Mouse (Mus musculus): Measurements from ENCODE around the gene Osbpl9. TPM values are rescaled to one million over a fixed set of nuclear protein-coding genes. Genes with fewer than 3 reads are reported as not detected.

Gene Osbpl9
- polyA plus RNA-seq, 1 experiment from 2014 or later: 87.4 TPM

- in situ Hi-C loops (cut with MboI; ENCODE audit: low pct_unique_long_range_greater_than_20kb): no loop called here
- CTCF ChIA-PET: interaction anchor here (1.9 kb wide), 1 partner anchor 14 kb away, joined by 5 read pairs; no protein-coding TSS in a partner anchor
- DNase-seq (ENCODE audit: low read depth, low spot score) (no peak), ATAC-seq (no peak)
- POLR2A ChIA-PET: no interaction called here
- no peaks in the 10 kb centered on the region for H3K27me3 ChIP-seq
- no peak for TF ChIP-seq CTCF (IDR thresholded peaks at IDR 0.05)
Measured at GRCm38 (mm10) chr4:109134955-109135354, 67.1 kb downstream of the Osbpl9 start.

DNA sequence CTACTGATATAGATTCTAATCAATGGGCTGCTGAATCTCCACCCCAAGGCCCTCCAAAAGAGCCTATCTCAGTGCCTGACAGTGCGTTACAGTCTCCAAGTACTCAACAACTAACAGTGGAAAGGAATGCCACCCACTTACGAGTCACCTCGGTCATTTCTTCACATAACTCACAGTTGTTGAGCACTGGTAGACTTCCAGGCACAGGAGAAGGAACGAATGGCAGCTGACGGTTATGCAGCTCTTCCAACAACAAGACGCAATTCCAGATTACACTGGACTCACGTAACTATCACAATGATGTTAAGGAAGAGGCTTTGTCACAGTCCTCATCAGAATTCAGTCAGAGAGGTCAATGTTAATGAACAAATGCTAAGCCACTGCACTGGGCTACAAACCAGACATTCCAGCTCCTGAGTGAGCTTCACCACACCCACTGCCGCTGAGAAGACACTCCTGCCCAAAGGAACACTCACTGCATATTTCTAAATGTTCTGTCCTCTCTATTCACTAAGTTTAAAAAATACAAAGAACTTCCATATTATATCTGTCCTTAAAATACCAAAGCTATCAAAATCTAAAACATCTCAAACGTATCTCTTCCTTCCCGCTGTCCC, 70.7 kb downstream of the Osbpl9 start:
- no peak for TF ChIP-seq CTCF (IDR thresholded peaks at IDR 0.05)
- in situ Hi-C loops (cut with MboI; ENCODE audit: low pct_unique_long_range_greater_than_20kb): no loop called here
- no peaks in the 10 kb centered on the region for H3K27me3 ChIP-seq
- DNase-seq (ENCODE audit: low read depth, low spot score) (no peak), ATAC-seq (no peak)
- POLR2A ChIA-PET: interaction anchor here (0.5 kb wide), 1 partner anchor 77 kb away, joined by 3 read pairs; no protein-coding TSS in a partner anchor
- CTCF ChIA-PET: interaction anchor here (2.5 kb wide), 1 partner anchor 15 kb away, joined by 6 read pairs; no protein-coding TSS in a partner anchor

DNA sequence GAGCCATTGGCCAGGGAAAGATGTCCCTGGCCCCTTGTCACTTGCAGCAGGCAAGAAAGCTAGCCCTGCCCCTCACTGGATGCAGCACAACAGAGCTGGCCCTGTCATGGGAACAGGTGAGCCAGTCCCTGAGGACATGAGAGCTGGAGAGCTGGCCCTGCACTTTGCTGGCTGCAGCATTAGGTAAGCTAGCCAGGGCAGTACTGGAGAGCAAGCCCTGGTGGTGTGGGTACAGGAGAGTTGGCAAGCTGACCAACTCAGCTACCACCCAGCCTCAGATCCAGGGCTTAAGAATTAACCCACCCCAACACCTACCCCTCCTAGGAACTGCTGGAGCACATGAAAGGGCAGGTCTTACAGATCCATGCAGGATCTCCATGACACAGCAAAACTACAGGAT, 73.1 kb downstream of the Osbpl9 start:
- no peaks in the 10 kb centered on the region for H3K27me3 ChIP-seq
- CTCF ChIA-PET: interaction anchor here (1.2 to 1.3 kb wide), 2 partner anchors 10 to 36 kb away, joined by 3 read pairs; no protein-coding TSS in a partner anchor
- DNase-seq (ENCODE audit: low read depth, low spot score) (no peak), ATAC-seq (no peak)
- no peak for TF ChIP-seq CTCF (IDR thresholded peaks at IDR 0.05)
- in situ Hi-C loops (cut with MboI; ENCODE audit: low pct_unique_long_range_greater_than_20kb): no loop called here
- POLR2A ChIA-PET: no interaction called here

DNA sequence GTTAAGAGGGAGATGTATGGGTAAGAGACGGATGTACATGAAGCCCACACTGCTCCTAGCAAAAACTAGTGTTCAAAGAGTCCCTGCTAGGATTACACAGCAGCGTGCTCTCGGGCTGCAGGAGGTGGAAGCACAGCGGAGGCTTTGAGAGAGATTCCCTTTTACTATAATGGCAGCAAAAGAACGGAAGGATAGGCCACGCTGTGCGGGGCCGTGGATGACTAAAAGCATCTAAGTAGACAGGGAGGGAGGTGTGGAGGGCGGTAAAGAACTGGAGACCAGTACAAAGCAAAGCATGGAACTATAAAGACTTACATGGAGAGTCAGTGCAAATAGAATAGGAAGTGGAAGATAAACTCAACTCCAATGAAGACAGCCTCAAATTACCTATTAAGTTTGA, 74.1 kb downstream of the Osbpl9 start:
- CTCF ChIA-PET: interaction anchor here (1.3 to 2.0 kb wide), 2 partner anchors 19 to 37 kb away, joined by 3 to 5 read pairs; no protein-coding TSS in a partner anchor
- H3K27me3 ChIP-seq: no peaks in the 10 kb centered on the region
- DNase-seq (ENCODE audit: low read depth, low spot score) (no peak), ATAC-seq (no peak)
- POLR2A ChIA-PET: no interaction called here
- TF ChIP-seq CTCF (IDR thresholded peaks at IDR 0.05): no peak
- in situ Hi-C loops (cut with MboI; ENCODE audit: low pct_unique_long_range_greater_than_20kb): no loop called here

DNA sequence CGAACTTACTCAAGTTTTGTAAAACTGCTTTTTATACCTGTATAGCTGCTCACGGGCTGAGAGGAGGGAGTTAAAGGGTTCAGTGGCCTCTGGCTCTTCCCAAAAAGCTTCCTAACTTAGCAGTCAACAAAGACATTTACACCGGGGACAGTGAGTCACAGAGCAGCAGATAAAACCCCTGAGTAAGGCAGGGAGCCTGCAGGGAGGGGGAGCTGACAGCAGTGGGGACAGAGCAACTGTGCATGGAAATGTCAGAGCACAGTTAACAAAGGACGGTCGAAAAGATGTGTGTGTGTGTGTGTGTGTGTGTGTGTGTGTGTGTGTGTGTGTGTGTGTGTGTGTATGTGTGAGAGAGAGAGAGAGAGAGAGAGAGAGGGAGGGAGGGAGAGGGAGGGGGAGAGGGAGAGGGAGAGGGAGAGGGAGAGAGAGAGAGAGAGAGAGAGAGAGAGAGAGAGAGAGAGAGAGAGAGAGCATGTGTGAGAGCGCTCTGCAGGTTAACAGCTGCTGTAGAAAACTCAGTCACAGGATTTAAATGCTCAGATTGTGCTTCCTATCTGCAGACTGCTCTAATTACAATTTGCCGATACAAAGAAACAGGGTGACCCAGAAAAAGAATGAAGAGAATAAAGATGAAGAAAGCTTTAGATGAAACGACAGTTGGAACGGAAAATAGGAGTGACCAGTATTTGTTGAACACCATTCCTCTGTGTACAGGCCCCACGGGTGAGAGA, 75.1 kb downstream of the Osbpl9 start:
- POLR2A ChIA-PET: interaction anchor here (0.7 to 1.2 kb wide), 2 partner anchors 22 to 28 kb away, joined by 4 read pairs; no protein-coding TSS in a partner anchor
- in situ Hi-C loops (cut with MboI; ENCODE audit: low pct_unique_long_range_greater_than_20kb): no loop called here
- no peaks in the 10 kb centered on the region for H3K27me3 ChIP-seq
- no peak for DNase-seq (ENCODE audit: low read depth, low spot score)
- CTCF ChIA-PET: interaction anchor here (0.6 to 2.0 kb wide), 2 partner anchors 20 to 180 kb away, joined by 4 to 5 read pairs; no protein-coding TSS in a partner anchor
- ATAC-seq: no peak
- TF ChIP-seq CTCF (IDR thresholded peaks at IDR 0.05): no peak

GRCm38 (mm10) chr4:109125746-109126425, 76.2 kb downstream of the Osbpl9 start:
- TF ChIP-seq CTCF (IDR thresholded peaks at IDR 0.05): no peak
- POLR2A ChIA-PET: no interaction called here
- ATAC-seq (no peak), DNase-seq (ENCODE audit: low read depth, low spot score) (no peak)
- in situ Hi-C loops (cut with MboI; ENCODE audit: low pct_unique_long_range_greater_than_20kb): no loop called here
- CTCF ChIA-PET: no interaction called here
- H3K27me3 ChIP-seq: no peaks in the 10 kb centered on the region

DNA sequence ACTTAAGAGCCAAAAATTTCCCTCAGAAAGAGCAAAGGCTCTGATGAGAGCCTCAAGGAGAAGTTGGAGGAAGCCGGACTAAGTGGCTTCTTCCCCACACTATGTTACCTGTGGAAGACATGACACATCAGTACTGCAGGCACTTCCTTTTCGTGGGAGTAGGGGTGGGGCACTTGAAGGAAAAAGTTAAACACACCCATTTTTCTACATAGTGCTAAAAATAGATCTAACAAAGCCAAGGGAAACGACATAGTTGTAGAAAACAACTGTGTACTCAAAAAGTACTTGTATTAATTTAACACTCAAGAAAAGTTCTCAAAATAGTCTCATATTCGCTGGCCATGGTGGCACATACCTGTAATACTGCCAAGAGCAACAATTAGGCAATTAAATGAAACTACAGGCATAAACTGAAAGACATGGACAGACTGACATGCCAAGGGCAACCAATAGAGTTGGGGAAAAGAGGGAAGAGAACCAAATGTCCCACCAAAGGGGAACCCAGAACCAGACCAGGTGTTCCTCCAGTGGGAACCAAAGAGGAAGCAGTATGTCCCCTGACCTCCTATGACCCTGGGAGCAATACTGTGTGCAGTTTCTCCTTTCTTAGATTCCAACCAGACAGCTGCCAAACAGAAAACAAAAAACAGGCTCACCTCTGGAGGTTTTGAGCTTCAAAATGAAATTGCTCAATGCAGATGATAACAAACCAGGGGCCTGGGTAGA, 79.1 kb downstream of the Osbpl9 start:
- no peaks in the 10 kb centered on the region for H3K27me3 ChIP-seq
- in situ Hi-C loops (cut with MboI; ENCODE audit: low pct_unique_long_range_greater_than_20kb): no loop called here
- ATAC-seq (no peak), DNase-seq (ENCODE audit: low read depth, low spot score) (no peak)
- TF ChIP-seq CTCF (IDR thresholded peaks at IDR 0.05): no peak
- POLR2A ChIA-PET: no interaction called here
- CTCF ChIA-PET: no interaction called here

GRCm38 (mm10) chr4:109120735-109121134, 81.3 kb downstream of the Osbpl9 start:
- ChIA-PET POLR2A (no interaction called here), CTCF (no interaction called here)
- in situ Hi-C loops (cut with MboI; ENCODE audit: low pct_unique_long_range_greater_than_20kb): no loop called here
- no peak for TF ChIP-seq CTCF (IDR thresholded peaks at IDR 0.05)
- ATAC-seq: no peak
- no peak for DNase-seq (ENCODE audit: low read depth, low spot score)
- H3K27me3 ChIP-seq: no peaks in the 10 kb centered on the region

- no peak for TF ChIP-seq CTCF (IDR thresholded peaks at IDR 0.05)
- no peaks in the 10 kb centered on the region for H3K27me3 ChIP-seq
- no peak for DNase-seq (ENCODE audit: low read depth, low spot score)
- ChIA-PET CTCF (no interaction called here), POLR2A (no interaction called here)
- in situ Hi-C loops (cut with MboI; ENCODE audit: low pct_unique_long_range_greater_than_20kb): no loop called here
- no peak for ATAC-seq
Measured at GRCm38 (mm10) chr4:109119641-109120125, 82.4 kb downstream of the Osbpl9 start.

DNA sequence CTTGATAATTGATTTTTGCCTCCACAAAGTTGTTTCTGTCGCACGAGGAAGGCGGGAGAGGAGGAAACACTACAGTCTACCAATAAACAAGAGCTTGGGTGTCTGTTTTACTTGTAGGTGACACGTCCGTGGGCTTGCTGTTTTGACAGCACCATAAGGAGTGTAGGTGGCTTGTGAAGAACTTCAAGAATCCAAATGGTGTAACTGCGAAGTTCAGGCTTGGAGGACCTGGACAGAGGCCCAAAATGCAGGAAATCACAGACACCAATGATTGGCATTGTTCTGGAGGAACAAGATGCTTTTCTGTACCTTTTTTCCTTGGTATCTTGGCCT, 83.8 kb downstream of the Osbpl9 start:
- H3K27me3 ChIP-seq: no peaks in the 10 kb centered on the region
- TF ChIP-seq CTCF (IDR thresholded peaks at IDR 0.05): no peak
- ChIA-PET POLR2A (no interaction called here), CTCF (interaction anchor here (0.7 to 1.8 kb wide), 3 partner anchors 15 to 33 kb away, joined by 3 to 4 read pairs (median 3); no protein-coding TSS in a partner anchor)
- no peak for DNase-seq (ENCODE audit: low read depth, low spot score)
- in situ Hi-C loops (cut with MboI; ENCODE audit: low pct_unique_long_range_greater_than_20kb): no loop called here
- ATAC-seq: no peak
